Mouse (Mus musculus): ENCODE results near the gene Sh2d3c.

- no peak for TF ChIP-seq GATA1 (IDR thresholded peaks at IDR 0.05; ENCODE audit: low read length)
- no peak for TF ChIP-seq TAL1 (IDR thresholded peaks at IDR 0.05; ENCODE audit: low read length)
These were observed 42.5 kb downstream of the Sh2d3c start for GRCm38 (mm10) chr2:32763353-32763752.
